Mouse (Mus musculus) 3134 (cell line): ENCODE results near the gene Vwa5b1.

Experiments
- DNase-seq: peaks from one replicate; pipeline ENCODE4 v3.0.0-alpha.2; 2011; ENCODE audit warnings: low spot score; ENCODE audit not compliant: insufficient read length; ENCODE audit errors: extremely low read depth

Gene Vwa5b1

DNA sequence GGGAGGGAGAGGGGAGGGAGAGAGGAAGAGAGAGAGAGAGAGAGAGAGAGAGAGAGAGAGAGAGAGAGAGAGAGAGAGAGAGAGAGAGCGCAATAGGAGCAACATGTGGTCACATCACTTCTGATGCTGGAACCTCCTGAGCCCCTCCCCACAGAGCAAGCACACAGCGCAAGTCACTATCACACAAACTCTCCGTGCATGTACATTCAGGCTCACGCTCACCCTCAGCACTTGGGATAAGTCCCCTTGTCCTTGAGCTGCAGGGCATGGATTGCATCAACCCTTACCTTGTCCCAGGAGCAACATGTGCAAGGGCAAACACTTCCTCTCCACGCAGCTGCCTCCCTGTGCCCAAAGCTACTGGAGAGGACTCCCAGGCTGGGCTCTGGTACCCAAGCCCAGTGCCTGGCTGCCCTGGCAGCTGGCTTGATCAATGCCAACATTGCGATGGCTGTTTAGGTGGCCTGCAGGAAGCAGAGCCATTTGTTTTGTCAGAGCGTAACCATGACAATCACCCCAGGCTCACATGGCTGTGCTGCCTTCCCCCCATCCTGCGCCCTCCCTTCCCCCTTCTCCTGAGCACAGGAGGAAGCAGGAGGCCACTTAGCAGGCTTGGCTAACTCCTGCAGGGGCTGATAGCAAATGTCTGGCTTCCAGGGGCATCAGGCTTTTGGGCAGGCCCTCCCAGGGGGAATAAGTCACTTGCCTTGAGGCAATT lies at the start of gene Vwa5b1:
Gene Vwa5b1, minus strand, starts transcription at position 457 of the 718 bp plus-strand sequence.
- no peak for DNase-seq

DNA sequence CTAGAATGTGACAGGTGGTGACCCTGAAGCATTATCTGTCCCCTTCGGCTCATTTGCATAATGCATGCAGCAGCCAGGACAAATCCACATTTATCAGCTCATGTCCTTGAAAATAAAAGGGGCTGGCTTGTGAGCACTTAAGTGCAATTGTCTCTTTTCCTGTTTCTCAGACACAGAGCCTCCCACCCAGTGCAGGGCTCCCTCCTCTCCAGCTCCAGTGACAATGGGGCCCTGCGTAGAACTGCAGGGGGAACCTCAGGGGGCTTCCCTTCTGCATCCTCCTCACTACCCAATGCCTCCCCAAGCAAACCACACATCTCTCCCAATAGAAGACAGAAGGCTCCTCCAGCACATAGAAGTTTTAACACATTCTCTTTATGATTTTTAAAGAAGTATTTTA lies 47.1 kb upstream of the Vwa5b1 start:
- no peak for DNase-seq

DNA sequence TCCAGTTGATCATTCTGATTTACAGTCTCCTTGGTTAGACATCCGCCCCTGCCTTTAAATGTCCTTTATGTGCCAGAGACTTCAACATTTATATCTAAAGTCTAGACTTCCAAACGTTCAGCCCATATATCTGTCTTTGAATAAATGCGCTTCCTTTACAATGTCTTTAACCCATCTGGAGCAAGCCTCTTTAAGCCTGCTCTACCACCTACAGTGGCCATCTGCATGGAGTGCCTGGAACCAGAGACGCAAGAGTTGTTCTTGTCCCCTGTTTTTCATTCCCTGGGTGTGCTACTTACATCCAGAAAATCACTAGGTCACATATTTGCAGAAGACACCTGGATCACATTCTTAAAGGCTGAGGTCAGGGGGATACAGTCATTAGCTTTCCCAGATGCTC lies 44.4 kb upstream of the Vwa5b1 start:
- no peak for DNase-seq

DNA sequence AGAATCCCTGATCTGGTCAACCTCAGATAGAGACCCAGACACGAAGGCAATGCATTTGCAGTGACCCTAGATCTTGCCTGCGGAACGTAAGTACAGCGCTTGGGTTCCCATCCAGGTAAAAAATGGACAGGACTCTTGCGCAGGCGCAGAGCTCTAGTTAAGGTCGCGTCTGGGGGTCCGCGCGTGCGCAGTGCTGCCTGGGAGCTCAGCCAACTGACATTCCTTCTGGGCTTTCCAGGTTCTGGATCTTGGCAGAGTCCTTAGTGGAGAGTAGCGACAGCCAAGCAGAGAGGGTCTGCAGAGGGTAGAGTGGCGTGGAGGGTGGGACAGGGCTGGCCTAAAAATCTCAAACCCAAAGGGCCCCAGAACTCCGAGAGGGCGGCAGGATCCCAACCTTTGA lies 41.9 kb upstream of the Vwa5b1 start:
- DNase-seq: no peak

DNA sequence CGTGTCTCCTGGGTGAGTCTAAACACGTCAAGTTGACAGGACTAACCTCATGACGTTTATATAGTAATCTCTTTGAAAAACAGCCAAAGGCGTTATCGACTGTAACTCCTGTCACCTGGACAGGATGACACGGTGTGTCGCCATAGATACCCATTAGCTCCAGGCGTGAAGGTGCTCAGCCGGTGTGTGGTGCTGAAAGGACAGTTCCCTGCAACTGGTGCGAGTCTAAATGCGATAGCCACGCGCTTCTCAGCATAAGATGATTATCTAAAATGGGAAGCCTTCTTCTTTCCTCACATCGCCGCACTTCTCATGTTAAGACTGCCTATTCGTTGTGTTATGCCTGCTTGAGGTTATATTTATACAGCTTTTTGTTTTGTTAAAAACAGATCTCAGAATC lies 40.8 kb upstream of the Vwa5b1 start:
- DNase-seq: no peak

DNA sequence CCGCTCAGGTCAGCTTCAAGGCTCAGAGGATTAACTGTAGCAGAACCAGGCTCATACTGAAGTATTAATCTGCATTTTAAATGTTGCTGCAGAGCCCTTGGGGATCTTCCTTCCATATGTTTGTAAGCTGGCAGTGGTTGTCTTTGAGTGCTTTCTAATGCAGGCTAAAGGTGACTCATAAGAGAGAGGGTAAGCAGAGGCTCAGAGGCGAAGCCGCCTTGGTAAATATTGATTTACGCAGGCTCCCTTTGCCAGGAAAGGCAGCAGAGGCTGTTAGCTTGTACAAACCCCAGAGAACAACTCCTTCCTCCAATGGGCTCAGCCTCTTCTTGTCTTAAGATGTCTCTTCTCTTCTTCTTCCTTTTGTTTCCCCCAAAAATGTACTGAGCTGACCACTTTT lies 36.5 kb upstream of the Vwa5b1 start:
- no peak for DNase-seq

DNA sequence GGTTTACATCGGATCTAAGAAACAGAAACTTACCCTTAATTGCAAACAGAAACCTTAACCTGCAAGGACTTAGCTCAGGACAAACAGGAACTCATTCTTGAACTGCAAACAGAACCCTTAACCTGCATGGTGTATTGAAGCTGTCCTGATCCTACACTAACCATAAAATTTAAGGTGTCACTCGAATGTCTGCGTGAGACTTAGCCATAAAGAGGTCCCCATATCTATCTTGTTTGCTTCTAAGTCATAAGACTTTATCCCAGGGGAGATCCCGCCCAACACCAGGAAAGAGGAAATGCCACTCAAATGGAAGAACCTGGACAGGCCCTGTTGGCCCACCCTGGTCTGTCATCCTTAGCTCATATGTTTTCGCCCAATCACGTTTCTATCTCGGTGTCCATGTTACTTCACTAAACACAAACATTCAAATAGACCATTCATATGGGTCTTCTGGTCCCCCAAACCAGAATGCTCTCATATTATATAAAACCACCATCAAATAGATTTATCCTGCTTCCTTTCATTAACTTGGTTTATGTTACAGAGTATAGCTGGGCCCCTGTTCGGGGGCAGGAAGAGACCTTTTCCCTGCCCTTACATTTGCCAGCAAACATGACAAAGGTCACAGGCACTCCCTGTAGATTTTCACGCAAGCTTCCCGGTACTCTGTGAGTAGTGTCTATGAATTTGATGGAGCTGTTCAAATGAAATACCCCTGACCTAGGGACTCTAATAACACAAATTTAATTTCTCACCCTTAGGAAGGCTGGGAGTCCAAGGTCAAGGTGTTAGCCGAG lies 34.6 kb upstream of the Vwa5b1 start:
- no peak for DNase-seq

DNA sequence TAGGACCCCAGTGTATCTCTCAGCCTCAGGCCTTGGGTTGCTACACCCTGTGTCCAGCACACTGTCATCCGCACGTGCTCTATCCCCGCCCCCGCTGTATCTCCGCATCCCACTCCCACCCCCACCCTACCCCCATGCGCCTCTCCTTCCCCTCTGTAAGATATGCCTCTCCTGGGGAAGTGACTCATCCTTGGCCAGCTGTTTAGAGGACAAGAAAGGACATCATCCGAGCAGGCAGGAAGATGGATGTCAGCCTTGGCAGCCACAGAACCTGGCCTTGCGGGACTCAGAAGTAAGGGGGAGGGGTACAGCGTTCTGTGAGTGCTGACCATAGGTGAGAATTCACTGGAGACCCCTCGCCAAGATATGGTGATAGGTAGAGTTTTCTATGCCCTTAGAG lies 30.8 kb upstream of the Vwa5b1 start:
- no peak for DNase-seq

DNA sequence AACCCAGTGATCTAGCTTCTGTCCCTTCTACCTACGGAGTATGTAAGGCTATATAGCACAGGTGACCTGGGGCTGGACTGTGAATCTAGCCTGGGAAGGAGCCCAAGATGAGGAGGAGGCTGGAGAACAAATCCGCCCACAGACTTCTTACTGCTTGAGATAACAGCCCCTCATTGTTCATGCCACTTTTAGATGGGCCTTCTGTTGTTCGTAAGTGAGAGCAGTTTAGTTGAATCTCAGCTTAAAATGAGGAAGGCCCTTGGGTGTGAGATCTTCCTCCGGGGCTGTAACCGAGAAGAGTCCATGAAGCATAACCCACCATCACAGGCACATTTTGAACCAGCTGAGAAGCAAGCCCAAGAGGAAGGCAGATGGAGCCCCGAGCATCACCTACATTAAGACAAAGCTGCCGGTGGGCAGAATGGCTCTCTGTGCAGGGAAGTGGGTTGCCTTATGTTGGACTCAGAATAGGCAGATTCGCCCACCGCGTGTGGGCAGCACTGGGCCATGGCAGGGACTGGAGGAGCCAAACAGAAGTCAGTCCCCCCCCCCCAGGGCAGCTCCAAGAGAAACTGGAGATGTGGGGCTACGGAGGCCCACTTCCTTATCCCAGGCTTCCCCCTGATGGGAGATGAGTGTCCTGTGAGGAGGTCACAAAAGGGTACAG lies 24.4 kb upstream of the Vwa5b1 start:
- DNase-seq: no peak

DNA sequence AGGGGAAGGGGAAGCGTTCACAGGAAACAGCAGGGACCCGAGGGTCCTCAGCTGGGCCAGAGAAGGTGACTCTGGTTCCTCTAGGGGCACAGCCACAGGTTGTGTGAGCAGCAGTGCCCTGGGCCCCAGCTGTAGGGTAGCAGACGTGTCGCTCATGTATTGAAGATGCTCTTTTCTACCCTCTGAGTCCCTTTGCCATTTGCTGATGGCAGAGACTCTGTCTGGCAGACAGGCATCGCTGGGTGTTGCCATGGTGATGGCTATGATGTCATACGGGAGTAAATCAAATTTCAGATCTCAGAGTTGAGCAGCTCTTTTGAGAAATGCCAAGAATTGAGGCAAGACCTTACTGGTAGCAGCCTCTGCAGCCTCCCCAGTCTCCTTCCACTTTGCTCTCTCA lies 17.4 kb upstream of the Vwa5b1 start:
- DNase-seq: no peak

DNA sequence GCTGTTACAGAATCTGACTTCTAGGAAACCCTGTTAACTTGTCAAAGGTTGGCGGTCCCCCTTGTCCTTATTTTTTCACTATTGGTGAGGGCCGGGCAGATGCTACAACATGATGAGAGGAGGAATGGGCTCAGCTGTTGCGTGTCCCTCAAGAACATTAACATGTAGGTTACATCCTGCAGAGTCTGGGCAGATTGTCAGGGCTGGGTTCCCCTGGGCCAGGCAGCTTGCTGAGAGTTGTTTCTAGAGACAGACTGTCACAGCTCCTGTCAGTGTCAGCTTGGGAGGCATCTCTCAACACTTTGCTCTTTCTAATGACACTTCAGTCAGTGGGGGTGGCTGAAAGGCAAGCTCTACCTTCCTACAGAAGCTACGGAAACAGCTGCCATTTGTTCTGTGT lies 16.2 kb upstream of the Vwa5b1 start:
- DNase-seq: no peak

DNA sequence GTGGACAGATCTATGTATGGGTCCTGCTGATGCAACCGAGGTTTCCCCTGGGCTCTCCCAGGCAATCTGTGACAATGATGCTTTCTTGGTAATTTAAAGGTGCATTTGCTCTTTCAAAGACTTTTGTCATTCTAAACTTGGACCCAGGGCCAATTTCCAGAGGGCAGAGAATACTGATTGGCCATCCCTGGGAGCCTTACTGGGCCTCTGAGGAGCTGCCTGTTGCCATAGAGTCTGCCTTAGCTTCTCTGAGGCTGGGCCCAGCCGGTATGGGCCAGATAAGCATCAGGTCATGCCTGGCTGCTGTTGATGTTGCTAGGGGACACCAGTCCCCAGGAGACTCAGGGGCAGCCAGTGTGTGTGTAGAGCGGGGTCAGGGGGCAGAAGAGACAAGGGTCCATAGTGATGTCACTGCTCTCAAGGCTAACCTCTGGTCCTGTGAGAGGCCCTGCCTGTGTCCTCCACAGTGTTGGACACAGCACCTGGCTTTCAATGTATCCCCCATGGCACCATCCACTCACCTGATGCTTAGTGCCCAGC lies 12.5 kb upstream of the Vwa5b1 start:
- DNase-seq: no peak

DNA sequence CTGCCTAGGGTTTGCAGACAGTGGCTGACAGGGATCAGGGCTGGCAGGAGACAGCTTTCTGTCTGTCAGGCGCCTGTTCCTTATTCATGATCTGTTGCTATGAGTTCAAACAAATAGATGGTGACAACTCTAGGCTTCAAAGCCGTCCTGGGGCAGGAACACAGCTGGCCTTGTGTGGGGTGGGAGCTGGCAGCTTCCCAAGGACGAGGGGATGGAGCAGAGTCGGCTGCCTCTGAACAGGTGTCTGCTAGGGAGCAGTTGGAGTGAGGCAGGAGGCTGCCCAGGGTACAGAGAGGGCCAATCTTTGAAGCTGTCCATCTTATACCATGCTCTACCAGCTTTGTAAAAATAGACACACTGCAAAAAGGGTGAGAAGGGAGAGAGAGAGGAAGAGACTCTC lies 6.6 kb upstream of the Vwa5b1 start:
- no peak for DNase-seq

DNA sequence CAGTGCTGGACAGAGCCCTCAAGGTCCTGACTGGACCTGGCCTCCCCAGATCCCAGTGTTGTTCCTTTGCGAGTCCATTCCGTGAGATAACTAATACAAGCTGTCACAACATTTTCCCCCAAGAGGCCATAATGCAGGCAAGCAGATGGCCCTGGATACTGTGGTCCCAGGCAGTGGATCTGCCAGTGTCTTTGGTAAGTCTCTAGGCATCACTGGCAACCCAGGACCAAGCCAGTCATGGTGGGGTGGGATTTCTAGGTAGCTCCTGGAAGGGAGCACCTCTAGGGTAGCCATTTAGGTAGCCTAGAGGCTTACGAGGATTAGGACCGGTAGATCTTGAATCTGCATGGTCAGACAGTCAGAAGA lies 445 bp upstream of the Vwa5b1 start:
- no peak for DNase-seq

DNA sequence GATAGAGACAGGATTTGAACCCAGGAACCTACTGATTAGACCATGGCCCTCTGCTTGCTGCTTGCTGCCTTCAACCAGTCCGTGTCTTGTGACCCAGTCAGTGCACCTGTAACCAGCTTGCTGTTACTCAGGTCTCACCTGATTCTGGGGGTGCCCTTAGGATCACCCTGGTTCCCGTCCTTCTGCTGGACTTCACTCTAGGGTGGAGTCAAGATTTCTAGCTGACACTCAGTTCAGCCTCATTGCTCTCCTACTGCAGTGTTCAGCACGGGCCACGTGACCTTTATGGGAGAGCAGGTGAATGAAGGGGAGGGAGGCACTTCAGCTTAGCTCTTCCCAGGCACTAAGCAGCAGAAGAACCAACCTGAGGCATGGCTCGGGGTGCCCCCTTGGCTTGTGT lies 7.4 kb downstream of the Vwa5b1 start:
- no peak for DNase-seq

DNA sequence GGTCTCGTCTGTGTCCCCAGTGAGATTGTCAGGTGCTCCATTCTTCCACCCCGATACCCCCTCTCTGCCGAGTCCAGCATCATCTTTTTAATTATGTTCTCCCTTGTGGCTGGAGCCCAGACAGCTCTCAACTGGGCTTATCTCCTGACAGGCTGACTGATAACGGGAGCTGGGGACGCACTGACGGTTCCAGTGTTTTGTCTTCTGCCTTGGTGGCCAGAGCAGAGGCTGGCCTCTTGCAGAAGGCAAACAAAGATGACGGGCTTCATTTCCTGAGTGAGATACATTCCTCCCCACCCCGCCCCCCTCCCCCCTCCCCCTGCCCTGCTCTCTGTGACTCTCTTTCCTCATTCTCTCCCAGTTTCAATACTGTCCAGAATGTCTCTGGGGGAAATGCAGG lies 21.2 kb downstream of the Vwa5b1 start:
- no peak for DNase-seq

DNA sequence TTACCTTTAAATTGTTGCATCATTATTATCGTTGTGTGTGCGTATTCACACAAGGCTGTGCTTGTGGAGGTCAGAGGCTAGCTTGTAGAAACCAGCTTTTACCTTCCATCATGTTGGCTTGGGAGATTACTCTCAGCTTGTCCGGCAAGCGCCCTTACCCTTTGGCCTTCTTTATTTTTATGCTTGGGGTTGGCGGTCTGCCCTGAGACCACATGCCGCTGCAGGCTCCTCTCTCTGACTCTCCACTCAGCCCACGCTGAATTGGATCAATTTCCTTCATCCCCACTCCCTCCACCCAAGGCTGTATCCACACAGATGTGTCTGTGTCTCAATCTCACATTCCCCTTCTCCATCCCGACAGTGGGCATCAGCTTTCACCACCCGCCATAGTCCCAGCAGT lies 33.8 kb downstream of the Vwa5b1 start:
- no peak for DNase-seq

DNA sequence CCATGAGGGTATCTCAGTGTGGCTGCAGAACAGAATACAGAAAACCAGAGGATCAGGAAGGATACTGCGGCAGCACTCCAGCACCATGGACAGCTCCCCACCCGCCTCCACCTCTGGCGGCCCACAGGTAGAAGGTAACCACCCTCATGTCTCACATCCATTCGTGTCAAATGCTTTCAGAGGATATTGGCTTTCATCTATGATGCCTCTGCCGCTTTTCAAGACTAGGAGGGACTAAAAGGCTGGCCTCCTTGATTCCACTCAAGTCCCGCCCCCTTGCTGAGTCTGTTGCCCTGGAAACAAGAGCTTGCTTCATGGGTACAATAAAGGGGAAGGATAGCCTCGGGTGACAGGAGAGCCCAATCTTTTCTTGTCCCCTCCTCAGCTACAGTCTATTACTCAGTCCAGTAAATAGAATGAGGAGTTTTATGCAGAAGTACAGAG lies 37.8 kb downstream of the Vwa5b1 start:
- no peak for DNase-seq

DNA sequence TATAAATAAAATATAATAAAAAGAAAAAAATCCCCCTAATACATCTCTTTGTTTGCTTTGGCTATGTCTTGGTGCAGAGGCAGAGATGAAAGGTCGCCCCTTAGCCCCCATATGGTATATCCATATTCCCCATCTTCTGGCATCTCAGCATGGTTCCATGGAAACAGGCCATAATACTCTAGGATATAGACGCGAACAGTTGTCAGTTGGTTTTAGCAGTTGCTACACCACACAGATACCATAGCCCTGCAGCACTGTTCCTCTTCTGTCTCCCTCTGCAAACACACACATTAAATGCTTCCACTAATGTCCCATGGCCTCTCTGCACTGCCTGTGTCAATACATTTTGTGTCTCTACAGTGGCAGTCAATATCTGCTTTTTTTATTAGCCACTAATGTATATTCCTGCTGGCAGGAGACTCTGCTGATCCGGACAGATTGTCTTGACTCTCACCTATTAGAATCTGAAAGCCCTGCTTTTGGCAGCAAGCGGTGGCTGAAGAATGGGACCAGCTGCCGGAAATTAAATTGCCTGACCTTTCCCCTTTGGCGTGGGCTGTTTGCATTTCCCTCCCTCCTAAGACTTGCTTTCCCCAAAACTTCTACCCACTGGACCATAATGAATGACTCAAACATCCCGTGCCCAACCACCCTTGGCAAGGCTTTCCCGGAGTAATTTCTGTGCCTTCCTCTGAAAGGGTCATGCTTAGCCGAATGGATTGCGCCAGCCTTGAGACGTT lies 39.1 kb downstream of the Vwa5b1 start:
- DNase-seq: no peak

DNA sequence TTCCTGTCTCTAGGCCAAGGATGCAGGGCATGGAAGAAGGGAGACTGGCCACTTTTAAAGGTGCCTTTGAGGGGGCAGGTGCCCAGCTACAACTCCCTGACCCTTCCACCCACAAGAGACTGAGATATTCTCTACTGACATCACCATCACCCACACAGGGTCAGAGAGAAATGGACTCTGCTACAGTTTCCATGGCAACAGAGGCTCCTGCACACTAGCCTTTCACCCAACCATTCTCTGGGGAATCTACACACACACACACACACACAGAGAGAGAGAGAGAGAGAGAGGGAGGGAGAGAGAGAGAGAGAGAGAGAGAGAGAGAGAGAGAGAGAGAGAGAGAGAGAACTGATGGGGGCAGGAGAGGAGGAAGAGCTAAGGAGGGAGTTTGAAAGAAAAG lies 50.7 kb downstream of the Vwa5b1 start:
- DNase-seq: no peak

DNA sequence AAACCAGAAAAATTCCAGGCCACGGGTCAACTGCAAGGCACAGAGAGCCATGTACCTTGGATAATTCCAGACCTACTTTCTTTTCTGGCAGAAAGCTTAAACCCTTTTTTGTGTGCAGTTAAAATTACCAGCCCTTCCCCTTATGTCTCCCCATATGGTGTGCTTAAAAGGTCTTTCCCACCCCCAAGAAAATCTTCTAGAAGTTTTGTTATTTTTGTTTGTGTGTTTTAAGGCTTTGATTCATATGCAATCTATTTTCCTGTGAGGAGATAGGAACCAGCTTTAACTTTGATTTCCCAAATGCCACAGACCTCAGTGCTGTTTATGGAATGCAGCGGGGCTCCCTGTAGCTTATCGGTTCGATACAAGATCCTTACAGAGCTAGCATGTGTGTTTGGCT lies 53.2 kb downstream of the Vwa5b1 start:
- no peak for DNase-seq
